Comparison of ENCODE assay signal across 12 mouse cellular contexts in genomic region chr15:86220229-86220630, GRCm38 (mm10). TPM values are rescaled to one million over a fixed set of nuclear protein-coding genes. Genes with fewer than 3 reads are reported as not detected.
A peak's percentile ranks its signal among the peaks of the same experiment; 100 is the strongest.
DNase-seq lines count a peak whose midpoint lies in the region; ATAC-seq and TF ChIP-seq lines count a peak whose summit lies in the region.
"Had no signal": no experiment of that assay in that cellular context is flagged by ENCODE, and none has a peak within 500 bp of the region (broad histone marks: within the 10 kb centered on the region; RNA-seq: fewer than 3 reads in every experiment).

No protein-coding gene starts in this region.

- no peaks in the 10 kb centered on the region for H3K27me3 ChIP-seq in limb, embryonic 12.5 days
- H3K27me3 ChIP-seq in forebrain, embryonic 13.5 days, result no peaks in the 10 kb centered on the region
- H3K27me3 ChIP-seq: forebrain, embryonic 15.5 days; Patski had no signal

- no peak for TF ChIP-seq CTCF in layer of hippocampus, adult 2 months (conservative IDR thresholded peaks at IDR 0.05)

- peaks cover 4% of the 10 kb centered on the region; the same call in 1 of the 2 replicates for H3K4me1 ChIP-seq in limb, embryonic 12.5 days (replicated peaks)
- H3K4me1 ChIP-seq in forebrain, embryonic 13.5 days, result peaks cover 3% of the 10 kb centered on the region

- 85% methylated on average over 5 of the region's 5 CpGs for WGBS in limb, embryonic 12.5 days
- WGBS in forebrain, embryonic 13.5 days, result 85% methylated on average over 5 of the region's 5 CpGs

- DNase-seq in layer of hippocampus, adult 2 months (ENCODE audit: low spot score in 2 of 2), result no peak
- DNase-seq in layer of hippocampus, postnatal 10 days (ENCODE audit: low spot score in 2 of 2), result no peak
- DNase-seq in kidney, adult 11 months, result peak; percentile 52
- no peak for DNase-seq in retina, embryonic 14.5 days (ENCODE audit: low spot score)
- DNase-seq: cerebellum, adult 18-20 months; right cerebral cortex, postnatal 4 days had no signal

- peaks cover 4% of the 10 kb centered on the region; the same call in 1 of the 2 replicates for H3K9me3 ChIP-seq in limb, embryonic 12.5 days
- H3K9me3 ChIP-seq in forebrain, embryonic 13.5 days (replicated peaks), result peaks cover 3% of the 10 kb centered on the region; the same call in 1 of the 2 replicates
- H3K9me3 ChIP-seq: forebrain, embryonic 15.5 days had no signal

- no peak for ATAC-seq in limb, embryonic 12.5 days (ENCODE audit: insufficient number of reproducible peaks, insufficient read depth, low FRiP score, low TSS enrichment, low read depth)
- ATAC-seq in megakaryocyte progenitor cell, adult 5-6 weeks (replicated peaks; ENCODE audit: poor library complexity), result 0 out of 2 replicates have a peak, but pooled peaks have one; percentile 7
- no peak for ATAC-seq in forebrain, embryonic 13.5 days
- ATAC-seq: forebrain, embryonic 15.5 days had no signal

- 0 out of 2 replicates have a peak overlapping the region, but pooled peaks have one; percentile 13 for H3K9ac ChIP-seq in limb, embryonic 12.5 days (replicated peaks)
- H3K9ac ChIP-seq in forebrain, embryonic 13.5 days, result no peak overlapping the region
- H3K9ac ChIP-seq: forebrain, embryonic 15.5 days had no signal

- no peaks in the 10 kb centered on the region for H3K36me3 ChIP-seq in limb, embryonic 12.5 days
- H3K36me3 ChIP-seq in forebrain, embryonic 13.5 days (ENCODE audit: poor library complexity, severe bottlenecking), result no peaks in the 10 kb centered on the region
- H3K36me3 ChIP-seq: forebrain, embryonic 15.5 days had no signal

- H3K4me2 ChIP-seq in limb, embryonic 12.5 days, result no peak overlapping the region
- no peak overlapping the region for H3K4me2 ChIP-seq in forebrain, embryonic 13.5 days
- H3K4me2 ChIP-seq: forebrain, embryonic 15.5 days had no signal

- peak overlapping the region; percentile 8; the same call in 1 of the 2 replicates for H3K4me3 ChIP-seq in layer of hippocampus, adult 2 months
- no peak overlapping the region for H3K4me3 ChIP-seq in limb, embryonic 12.5 days (replicated peaks)
- H3K4me3 ChIP-seq in forebrain, embryonic 13.5 days, result no peak overlapping the region
- H3K4me3 ChIP-seq: forebrain, embryonic 15.5 days; myocyte had no signal

- H3K27ac ChIP-seq in layer of hippocampus, adult 2 months, result peak overlapping the region; percentile 93
- no peak overlapping the region for H3K27ac ChIP-seq in limb, embryonic 12.5 days
- H3K27ac ChIP-seq in forebrain, embryonic 13.5 days, result no peak overlapping the region
- H3K27ac ChIP-seq: forebrain, embryonic 15.5 days had no signal

RNA-seq across cellular contexts. Expression of gene Tbc1d22a, which starts 6.0 kb away (rescaled TPM):
- total RNA-seq in layer of hippocampus, adult 2 months (2021), result 10 to 100 TPM; 33.2 to 34.7 TPM
- 10 to 100 TPM; 25.1 to 25.2 TPM for total RNA-seq in layer of hippocampus, postnatal 10 days (2021)
- polyA plus RNA-seq in limb, embryonic 12.5 days (2016; fragmentation: Nextera tagmentation; extraction: Ambion mirVana), result 11.2 and 12.1 TPM in 2 replicates
- total RNA-seq in megakaryocyte progenitor cell, adult 5-6 weeks (2015), result 12.2 and 12.6 TPM in 2 replicates
- total RNA-seq in megakaryocyte progenitor cell, adult 5-6 weeks (2017), result 17.3 and 19.8 TPM in 2 replicates
- 10.1 and 10.7 TPM in 2 replicates for polyA plus RNA-seq in forebrain, embryonic 13.5 days (2015; fragmentation: Nextera tagmentation; extraction: Ambion mirVana)

RNA-seq across cellular contexts. Expression of gene Cerk, which starts 34.3 kb away (rescaled TPM):
- total RNA-seq in layer of hippocampus, adult 2 months (2021), result 10 to 100 TPM; 41.6 to 43.0 TPM
- total RNA-seq in layer of hippocampus, postnatal 10 days (2021), result 10 to 100 TPM; 38.8 to 41.0 TPM
- 19.2 and 21.5 TPM in 2 replicates for polyA plus RNA-seq in limb, embryonic 12.5 days (2016; fragmentation: Nextera tagmentation; extraction: Ambion mirVana)
- total RNA-seq in megakaryocyte progenitor cell, adult 5-6 weeks (2015), result 25.0 and 26.5 TPM in 2 replicates
- 37.6 and 45.7 TPM in 2 replicates for total RNA-seq in megakaryocyte progenitor cell, adult 5-6 weeks (2017)
- polyA plus RNA-seq in forebrain, embryonic 13.5 days (2015; fragmentation: Nextera tagmentation; extraction: Ambion mirVana), result 19.0 and 20.0 TPM in 2 replicates
